Mouse (Mus musculus) CH12.LX (cell line): ENCODE data around the gene Lin52. TPM values are rescaled to one million over a fixed set of nuclear protein-coding genes. Genes with fewer than 3 reads are reported as not detected.

Experiments
- DNase-seq: peaks from one replicate; pipeline ENCODE4 v3.0.0-alpha.2; 2013; ENCODE audit errors: extremely low read depth
- H3K27ac ChIP-seq: 2 replicates; pipeline ENCODE4 v1.5.1; 2012; ENCODE audit warnings: low read depth, mild to moderate bottlenecking, control low read depth, moderate library complexity; ENCODE audit not compliant: insufficient read depth
- H3K27me3 ChIP-seq: replicated peaks from 2 replicates; pipeline ENCODE3; 2012; ENCODE audit warnings: inconsistent platforms
- H3K36me3 ChIP-seq, 2 experiments: replicated peaks in 1 of 2; 2 replicates each; pipeline versions ENCODE3 to v1.6.1; 2012; ENCODE audit warnings: inconsistent platforms in 1 of 2, low read length in 1 of 2, mild to moderate bottlenecking in 1 of 2, mixed read lengths in 1 of 2, moderate library complexity in 1 of 2; ENCODE audit not compliant: control insufficient read depth in 1 of 2, insufficient read depth in 1 of 2
- H3K4me1 ChIP-seq, 2 experiments: 2 replicates each; pipeline ENCODE4 v1.6.1; 2012; ENCODE audit warnings: inconsistent platforms in 1 of 2, moderate library complexity in 1 of 2; ENCODE audit not compliant: insufficient read depth in 2 of 2, control insufficient read depth in 1 of 2
- H3K4me2 ChIP-seq: 2 replicates; pipeline ENCODE4 v1.6.1; 2012; ENCODE audit warnings: low read depth, mild to moderate bottlenecking, control low read depth; ENCODE audit not compliant: poor library complexity, insufficient read depth, severe bottlenecking
- H3K4me3 ChIP-seq, 3 experiments: fragments of 150-350 bp in 1 of 3; sonication (generic) in 1 of 3; replicated peaks in 1 of 3; 2 replicates each; pipeline versions ENCODE3 to v1.5.1; 2011 to 2012; ENCODE audit warnings: low read depth in 2 of 3, low read length in 2 of 3, mild to moderate bottlenecking in 2 of 3, moderate library complexity in 2 of 3, control low read depth in 1 of 3, improper control_type of control experiment in 1 of 3, inconsistent platforms in 1 of 3, mixed read lengths in 1 of 3; ENCODE audit not compliant: poor library complexity in 1 of 3
- H3K79me2 ChIP-seq: replicated peaks from 2 replicates; pipeline ENCODE4 v1.6.1; 2012; ENCODE audit warnings: mild to moderate bottlenecking, moderate library complexity; ENCODE audit not compliant: control insufficient read depth, poor library complexity, insufficient read depth, severe bottlenecking; ENCODE audit errors: extremely low read depth
- H3K9ac ChIP-seq: 2 replicates; pipeline ENCODE4 v1.6.1; 2012; ENCODE audit warnings: low read depth, mild to moderate bottlenecking, control low read depth, moderate library complexity; ENCODE audit not compliant: insufficient read depth
- H3K9me3 ChIP-seq: replicated peaks from 2 replicates; pipeline ENCODE3; 2012; ENCODE audit warnings: low read length, inconsistent platforms, mixed read lengths
- BHLHE40 ChIP-seq: IDR thresholded peaks from 2 replicates; pipeline ENCODE4 v1.6.1; 2011; ENCODE audit warnings: mild to moderate bottlenecking, low read depth, low read length, improper control_type of control experiment
- CHD1 ChIP-seq: IDR thresholded peaks from 2 replicates; pipeline ENCODE4 v1.6.1; 2012; ENCODE audit warnings: low read depth, low read length, improper control_type of control experiment, inconsistent platforms
- CHD2 ChIP-seq: IDR thresholded peaks from 2 replicates; pipeline ENCODE4 v1.6.1; 2011; ENCODE audit warnings: low read length, improper control_type of control experiment
- GABPA ChIP-seq: IDR thresholded peaks from 2 replicates; pipeline ENCODE4 v1.6.1; 2012; ENCODE audit warnings: low read depth, low read length, improper control_type of control experiment, inconsistent platforms; ENCODE audit not compliant: insufficient replicate concordance
- JUN ChIP-seq: IDR thresholded peaks from 2 replicates; pipeline ENCODE4 v1.6.1; 2011; ENCODE audit warnings: low read depth, mild to moderate bottlenecking, low read length, improper control_type of control experiment, moderate library complexity; ENCODE audit not compliant: insufficient read depth
- MAFK ChIP-seq: IDR thresholded peaks from 2 replicates; pipeline ENCODE4 v1.6.1; 2011; ENCODE audit warnings: low read length, improper control_type of control experiment; ENCODE audit not compliant: insufficient replicate concordance
- MEF2A ChIP-seq: IDR thresholded peaks from 2 replicates; pipeline ENCODE4 v1.6.1; 2014; ENCODE audit warnings: low read depth, mild to moderate bottlenecking, inconsistent platforms, low read length, improper control_type of control experiment, borderline replicate concordance
- NELFE ChIP-seq: IDR thresholded peaks from 2 replicates; pipeline ENCODE4 v1.6.1; 2011; ENCODE audit warnings: low read depth, low read length, improper control_type of control experiment
- SMC3 ChIP-seq: IDR thresholded peaks from 2 replicates; pipeline ENCODE4 v1.6.1; 2011; ENCODE audit warnings: low read depth, low read length, improper control_type of control experiment
- TBP ChIP-seq: conservative IDR thresholded peaks from 2 replicates; pipeline ENCODE4 v1.6.1; 2011; ENCODE audit warnings: low read depth, low read length, improper control_type of control experiment
- TCF12 ChIP-seq: IDR thresholded peaks from 2 replicates; pipeline ENCODE4 v1.6.1; 2014; ENCODE audit warnings: low read depth, mild to moderate bottlenecking, inconsistent platforms, low read length, improper control_type of control experiment
- UBTF ChIP-seq: IDR thresholded peaks from 2 replicates; pipeline ENCODE4 v1.6.1; 2012; ENCODE audit warnings: low read depth, mild to moderate bottlenecking, inconsistent platforms, low read length, improper control_type of control experiment, moderate library complexity
- ZMIZ1 ChIP-seq: IDR thresholded peaks from 2 replicates; pipeline ENCODE4 v1.6.1; 2012; ENCODE audit warnings: low read depth, mild to moderate bottlenecking, inconsistent platforms, low read length, improper control_type of control experiment
- ZNF384 ChIP-seq: IDR thresholded peaks from 2 replicates; pipeline ENCODE4 v1.6.1; 2012; ENCODE audit warnings: low read depth, low read length, improper control_type of control experiment, inconsistent platforms
- dilution Hi-C: fragments of 300-500 bp; cut with MboI; formaldehyde crosslinking; loops from 2 replicates; pipeline ENCODE4 v1.14.3; 2020; ENCODE audit warnings: low sequenced_read_pairs; ENCODE audit not compliant: extremely low pct_unique_long_range_greater_than_20kb, extremely low pct_ligation_motif_present
- in situ Hi-C: fragments of 300-500 bp; cut with MboI; formaldehyde crosslinking; loops from 3 replicates; pipeline ENCODE4 v1.14.3; 2019; ENCODE audit warnings: low sequenced_read_pairs, low pct_ligation_motif_present, low pct_unique_long_range_greater_than_20kb, mixed read lengths
- polyA plus RNA-seq: library from polyadenylated mRNA; unstranded; fragments of >175 nt; gene quantifications from 2 replicates; pipeline ENCODE4 v1.2.1, GENCODE M21; 2012; ENCODE audit warnings: low read depth; ENCODE audit not compliant: insufficient read length
- total RNA-seq, 2 experiments: library from RNA; depleted of rRNA; stranded (reverse); fragments of 300-350 nt in 1 of 2; fragments of >200 nt in 1 of 2; gene quantifications; 2 replicates each; pipeline ENCODE4 v1.2.3; 2012 to 2014

The Lin52 gene
- total and polyA plus RNA-seq, 3 experiments: 5.9 to 16.2 (median 8.7) TPM

- Histone ChIP-seq H3K27me3 (peaks cover 53% of the 10 kb centered on the region), H3K9me3 (peaks cover 2% of the 10 kb centered on the region), H3K4me1 (no peaks in the 10 kb centered on the region), H3K4me2 (no peak overlapping the region), H3K36me3 (no peaks in the 10 kb centered on the region), H3K27ac (no peak overlapping the region), H3K4me3 (no peak overlapping the region), H3K79me2 (no peaks in the 10 kb centered on the region), H3K9ac (no peak overlapping the region)
- DNase-seq: no peak
- no peak for TF ChIP-seq CHD2
- TF ChIP-seq GABPA: no peak
- TF ChIP-seq UBTF: no peak
- no peak for TF ChIP-seq SMC3
- no peak for TF ChIP-seq ZMIZ1
- no peak for TF ChIP-seq CHD1
- no peak for TF ChIP-seq TBP
- TF ChIP-seq MAFK: no peak
- TF ChIP-seq JUN: no peak
- no peak for TF ChIP-seq TCF12
- dilution Hi-C loops: no loop called here
- in situ Hi-C loops: no loop called here
Measured at GRCm38 (mm10) chr12:84571466-84572340, 120.5 kb downstream of the Lin52 start.

GRCm38 (mm10) chr12:84572341-84572720 lies 121.1 kb downstream of the Lin52 start:
- Histone ChIP-seq H3K79me2 (no peaks in the 10 kb centered on the region), H3K4me3 (no peak overlapping the region), H3K36me3 (no peaks in the 10 kb centered on the region), H3K9ac (no peak overlapping the region), H3K4me1 (no peaks in the 10 kb centered on the region), H3K27ac (no peak overlapping the region), H3K9me3 (peaks cover 2% of the 10 kb centered on the region), H3K27me3 (peaks cover 57% of the 10 kb centered on the region), H3K4me2 (no peak overlapping the region)
- TF ChIP-seq UBTF: no peak
- no peak for TF ChIP-seq BHLHE40
- no peak for TF ChIP-seq ZNF384
- no peak for TF ChIP-seq MEF2A
- no peak for TF ChIP-seq NELFE
- dilution Hi-C loops (no loop called here), in situ Hi-C loops (no loop called here)
- no peak for DNase-seq
